Mouse (Mus musculus) kidney, embryonic 14.5 days (tissue): ENCODE measurements around the gene Mcat. TPM values are rescaled to one million over a fixed set of nuclear protein-coding genes. Genes with fewer than 3 reads are reported as not detected.
A peak's percentile ranks its signal among the peaks of the same experiment; 100 is the strongest.

Experiments used
- ATAC-seq: fragments of 200-750 bp; cut with Nextera tagmentation; 2 replicates; pipeline ENCODE4 v1.8.0; 2017; ENCODE audit warnings: moderate number of reproducible peaks, mild to moderate bottlenecking, moderate TSS enrichment, moderate library complexity; ENCODE audit not compliant: low FRiP score, low TSS enrichment
- H3K27ac ChIP-seq: fragments of 300-500 bp; sonication (generic); 2 replicates; pipeline ENCODE4 v1.5.1; 2014; ENCODE audit warnings: low read depth, mild to moderate bottlenecking, low read length, moderate library complexity, mixed read lengths
- H3K27me3 ChIP-seq: fragments of 300-500 bp; sonication (generic); 2 replicates; pipeline ENCODE4 v1.6.1; 2014; ENCODE audit warnings: mild to moderate bottlenecking, low read length; ENCODE audit not compliant: control insufficient read depth, insufficient read depth
- H3K36me3 ChIP-seq: fragments of 300-500 bp; sonication (generic); 2 replicates; pipeline ENCODE4 v1.6.1; 2014; ENCODE audit warnings: low read length, mixed read lengths; ENCODE audit not compliant: control insufficient read depth, insufficient read depth
- H3K4me1 ChIP-seq: fragments of 300-500 bp; sonication (generic); 2 replicates; pipeline ENCODE4 v1.6.1; 2014; ENCODE audit warnings: low read length, mixed read lengths; ENCODE audit not compliant: control insufficient read depth, insufficient read depth
- H3K4me2 ChIP-seq: fragments of 300-500 bp; sonication (generic); replicated peaks from 2 replicates; pipeline ENCODE4 v1.6.1; 2014; ENCODE audit warnings: low read depth, mild to moderate bottlenecking, low read length
- H3K4me3 ChIP-seq: fragments of 300-500 bp; sonication (generic); 2 replicates; pipeline ENCODE4 v1.5.1; 2014; ENCODE audit warnings: mild to moderate bottlenecking, low read length
- H3K9ac ChIP-seq: fragments of 300-500 bp; sonication (generic); 2 replicates; pipeline ENCODE4 v1.6.1; 2014; ENCODE audit warnings: low read depth, mild to moderate bottlenecking, low read length, moderate library complexity
- H3K9me3 ChIP-seq: fragments of 300-500 bp; sonication (generic); 2 replicates; pipeline ENCODE4 v1.6.1; 2016; ENCODE audit warnings: low read length; ENCODE audit not compliant: control insufficient read depth
- WGBS: fragments of 180-500 bp; shearing (Covaris S2); extraction: QIAGEN DNeasy Blood & Tissue Kit; methylation state at CpG from one replicate; pipeline ENCODE4 v1.1.7; 2014; 5-methylcytosine and 5-hydroxymethylcytosine counted together
- polyA plus RNA-seq: library from polyadenylated mRNA; unstranded; fragments of >200 nt; fragmentation: Nextera tagmentation; extraction: Ambion mirVana; gene quantifications from 2 replicates; pipeline ENCODE4 v1.2.1, GENCODE M21; 2014

Gene Mcat
- polyA plus RNA-seq, 1 experiment from 2014 or later = 43.7 TPM

DNA sequence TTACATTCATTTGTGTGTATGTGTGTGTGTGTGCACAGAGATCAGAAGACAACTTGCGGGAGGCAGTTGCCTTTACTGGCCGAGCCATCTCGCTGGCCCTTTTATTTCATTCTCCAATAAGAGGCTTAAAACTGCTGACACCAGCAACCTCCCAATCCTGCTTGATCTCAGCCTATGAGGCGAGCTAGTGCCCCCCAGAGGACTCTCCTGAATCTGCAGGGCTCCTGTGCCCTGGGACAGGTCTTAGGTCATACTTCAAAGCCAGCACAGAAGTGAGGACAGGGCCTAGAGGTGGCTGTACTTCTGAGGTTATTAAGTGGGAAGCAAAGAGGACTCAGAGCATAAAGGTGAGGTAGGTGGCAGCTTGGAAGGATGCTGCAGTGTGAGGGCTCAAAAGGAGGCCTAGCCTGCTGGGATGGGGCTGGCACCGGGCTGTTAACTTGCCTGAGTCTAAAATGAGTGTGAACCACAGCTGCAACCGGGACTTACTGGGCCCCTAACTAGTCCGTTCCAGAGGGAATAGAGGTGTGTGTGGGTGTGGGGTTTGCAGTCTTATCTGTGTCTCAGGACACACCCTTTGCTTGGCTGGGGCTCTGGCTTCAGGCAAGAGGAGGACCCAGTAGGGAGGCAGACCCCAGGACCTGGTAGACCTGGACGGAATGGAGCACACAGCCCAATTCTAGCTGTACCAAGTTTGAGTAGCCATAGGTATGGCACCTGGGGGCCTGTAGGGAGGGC is 20.0 kb upstream of the Mcat start:
- no peak for ATAC-seq
- WGBS = 79% methylated on average over 8 of the region's 8 CpGs
- peaks cover 9% of the 10 kb centered on the region; the same call in 1 of the 2 replicates for H3K9me3 ChIP-seq
- H3K4me2 ChIP-seq = no peak overlapping the region
- no peaks in the 10 kb centered on the region for H3K4me1 ChIP-seq
- no peak overlapping the region for H3K27ac ChIP-seq
- H3K9ac ChIP-seq = no peak overlapping the region
- no peak overlapping the region for H3K4me3 ChIP-seq
- peaks cover 88% of the 10 kb centered on the region for H3K36me3 ChIP-seq
- H3K27me3 ChIP-seq = no peaks in the 10 kb centered on the region

DNA sequence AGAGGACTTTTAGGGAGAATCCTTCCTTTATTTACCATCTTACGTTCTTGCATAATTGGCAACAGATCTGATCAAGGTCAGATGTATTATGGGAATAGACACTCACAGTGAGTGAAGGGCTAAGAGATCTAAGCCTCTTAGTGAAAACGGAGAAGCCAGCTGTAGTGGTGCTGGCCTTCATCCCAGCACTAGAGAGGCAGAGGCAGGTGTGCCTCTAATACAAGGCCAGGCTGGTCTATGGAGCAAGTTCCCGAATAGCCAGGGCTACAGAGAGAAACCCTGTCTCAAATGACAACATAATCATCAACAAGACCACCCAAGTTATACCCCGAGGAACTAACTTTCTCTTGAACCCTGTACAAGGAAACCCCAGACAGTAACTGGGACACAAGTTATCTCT is 19.3 kb upstream of the Mcat start:
- WGBS = 85% methylated on average over 4 of the region's 4 CpGs
- Histone ChIP-seq H3K9me3 (peaks cover 9% of the 10 kb centered on the region; the same call in 1 of the 2 replicates), H3K9ac (no peak overlapping the region), H3K36me3 (peaks cover 89% of the 10 kb centered on the region), H3K27ac (no peak overlapping the region), H3K27me3 (no peaks in the 10 kb centered on the region), H3K4me2 (no peak overlapping the region), H3K4me1 (no peaks in the 10 kb centered on the region), H3K4me3 (no peak overlapping the region)
- ATAC-seq = no peak

DNA sequence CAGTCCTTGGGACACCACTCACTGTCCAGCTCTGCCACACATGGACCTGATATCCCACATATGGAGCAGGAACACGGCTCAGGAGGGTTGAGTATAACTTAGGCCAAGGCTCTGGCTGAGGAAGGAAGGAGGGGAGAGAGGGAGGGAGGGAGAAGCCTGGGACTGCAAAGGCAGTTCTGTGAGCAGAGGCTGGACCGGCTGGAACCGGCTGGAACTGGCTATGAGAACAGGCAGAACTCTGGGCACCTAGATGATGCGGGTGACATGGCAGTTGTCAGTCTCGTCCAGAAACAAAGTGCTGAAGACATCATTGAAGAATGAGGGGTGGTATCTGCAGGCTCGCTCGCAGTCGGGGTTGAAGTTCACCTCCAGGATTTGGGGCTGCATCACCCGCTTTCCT is 13.1 kb upstream of the Mcat start:
- Histone ChIP-seq H3K4me2 (no peak overlapping the region), H3K9ac (no peak overlapping the region), H3K27me3 (no peaks in the 10 kb centered on the region), H3K4me3 (no peak overlapping the region), H3K27ac (no peak overlapping the region), H3K36me3 (peaks cover 66% of the 10 kb centered on the region), H3K4me1 (no peaks in the 10 kb centered on the region), H3K9me3 (no peaks in the 10 kb centered on the region)
- no peak for ATAC-seq
- WGBS = 89% methylated on average over 9 of the region's 9 CpGs

DNA sequence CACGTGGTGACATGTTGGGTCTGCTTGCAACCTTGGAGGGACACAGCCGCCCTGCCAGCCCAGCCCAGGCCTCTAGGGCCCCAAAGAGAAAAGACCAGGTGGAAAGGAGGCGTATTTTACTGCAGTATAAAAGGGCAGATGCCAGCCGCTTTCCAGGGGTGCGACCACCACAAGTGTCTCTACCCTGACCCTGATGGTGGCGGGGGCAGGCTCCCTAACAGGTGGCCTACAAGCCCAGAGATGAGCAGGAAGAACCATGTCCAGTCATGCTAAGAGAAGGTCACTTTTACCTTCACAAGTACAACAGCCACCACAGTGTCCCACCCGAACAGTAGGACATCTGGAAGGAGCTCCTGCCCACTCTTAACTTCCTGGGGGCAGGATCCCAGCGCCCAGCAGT is 12.0 kb upstream of the Mcat start:
- no peaks in the 10 kb centered on the region for H3K9me3 ChIP-seq
- no peak overlapping the region for H3K4me2 ChIP-seq
- H3K27me3 ChIP-seq = no peaks in the 10 kb centered on the region
- H3K36me3 ChIP-seq = peaks cover 55% of the 10 kb centered on the region
- H3K4me1 ChIP-seq = no peaks in the 10 kb centered on the region
- H3K9ac ChIP-seq = no peak overlapping the region
- WGBS = 94% methylated on average over 8 of the region's 8 CpGs
- ATAC-seq = no peak
- H3K4me3 ChIP-seq = no peak overlapping the region
- H3K27ac ChIP-seq = no peak overlapping the region

DNA sequence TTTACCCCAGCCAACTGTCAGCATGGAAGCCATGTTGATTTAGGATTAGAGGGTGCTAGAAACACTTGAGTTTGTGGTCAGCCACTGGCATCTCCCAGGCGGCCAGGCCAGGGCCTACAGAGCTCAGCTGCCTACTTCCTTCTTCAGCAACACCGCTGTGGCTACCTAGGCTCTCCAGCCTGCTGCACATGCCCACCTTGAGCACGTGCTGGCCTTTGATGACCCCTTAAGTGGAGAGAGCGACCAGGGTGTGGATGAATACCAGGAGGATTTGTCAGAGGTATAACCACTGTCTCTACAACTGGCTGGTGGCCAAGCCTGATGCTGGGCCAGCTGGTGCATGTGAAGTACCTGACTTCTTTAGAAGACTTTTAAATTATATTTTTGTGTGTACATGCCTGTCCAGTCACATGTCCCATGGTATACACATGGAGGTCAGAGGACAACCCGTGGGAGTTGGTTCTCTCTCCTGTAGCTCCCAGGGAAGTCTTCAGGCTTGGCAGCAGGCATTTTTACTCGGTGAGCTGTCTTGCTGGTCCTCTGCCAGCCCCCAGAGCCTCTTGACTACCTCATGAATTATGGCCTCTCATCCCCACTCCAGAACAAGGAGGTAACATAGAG is 11.3 kb upstream of the Mcat start:
- Histone ChIP-seq H3K9ac (no peak overlapping the region), H3K4me2 (no peak overlapping the region), H3K27me3 (no peaks in the 10 kb centered on the region), H3K4me1 (no peaks in the 10 kb centered on the region), H3K36me3 (peaks cover 48% of the 10 kb centered on the region), H3K4me3 (no peak overlapping the region), H3K9me3 (no peaks in the 10 kb centered on the region), H3K27ac (no peak overlapping the region)
- 80% methylated on average over 6 of the region's 6 CpGs for WGBS
- no peak for ATAC-seq

DNA sequence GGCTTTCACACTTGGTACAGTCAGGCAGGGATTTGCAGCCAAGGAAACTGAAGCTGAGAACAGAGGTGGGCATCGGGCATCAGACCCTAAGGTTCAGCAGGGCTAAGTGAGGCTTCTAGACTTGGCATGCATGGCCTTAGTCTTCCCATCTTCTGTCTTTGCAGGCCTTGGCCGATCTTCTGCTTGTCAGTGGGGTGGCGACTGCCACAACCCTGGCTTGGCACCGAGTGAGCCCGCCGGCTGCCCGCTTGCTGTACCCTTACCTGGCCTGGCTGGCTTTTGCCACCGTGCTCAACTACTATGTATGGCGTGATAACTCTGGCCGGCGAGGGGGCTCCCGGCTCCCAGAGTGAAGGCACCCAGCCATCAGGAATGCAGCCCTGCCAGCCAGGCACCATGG is 10.0 kb upstream of the Mcat start:
- Histone ChIP-seq H3K4me3 (no peak overlapping the region), H3K9me3 (no peaks in the 10 kb centered on the region), H3K4me2 (no peak overlapping the region), H3K9ac (no peak overlapping the region), H3K27ac (no peak overlapping the region), H3K36me3 (peaks cover 39% of the 10 kb centered on the region), H3K27me3 (no peaks in the 10 kb centered on the region), H3K4me1 (no peaks in the 10 kb centered on the region)
- no peak for ATAC-seq
- 95% methylated on average over 12 of the region's 12 CpGs for WGBS

DNA sequence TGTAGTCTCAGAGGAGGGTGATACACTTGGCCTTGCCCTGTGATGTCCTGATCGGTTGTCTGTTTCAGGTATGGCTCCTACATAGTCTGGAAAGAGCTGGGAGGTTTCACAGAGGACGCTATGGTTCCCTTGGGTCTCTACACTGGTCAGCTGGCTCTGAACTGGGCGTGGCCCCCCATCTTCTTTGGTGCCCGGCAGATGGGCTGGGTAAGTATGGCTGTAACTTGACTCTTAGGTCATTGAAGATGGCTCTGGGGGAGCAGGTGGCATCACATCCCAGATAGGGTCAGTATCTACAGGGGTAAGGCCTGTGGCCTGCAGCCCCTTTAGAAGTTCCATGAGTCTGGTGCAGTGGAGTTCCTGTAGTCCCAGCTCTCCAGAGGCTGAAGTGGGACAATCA is 8.5 kb upstream of the Mcat start:
- Histone ChIP-seq H3K36me3 (peaks cover 24% of the 10 kb centered on the region), H3K9me3 (no peaks in the 10 kb centered on the region)
- peak; percentile 21; the same call in 1 of the 2 replicates for ATAC-seq

DNA sequence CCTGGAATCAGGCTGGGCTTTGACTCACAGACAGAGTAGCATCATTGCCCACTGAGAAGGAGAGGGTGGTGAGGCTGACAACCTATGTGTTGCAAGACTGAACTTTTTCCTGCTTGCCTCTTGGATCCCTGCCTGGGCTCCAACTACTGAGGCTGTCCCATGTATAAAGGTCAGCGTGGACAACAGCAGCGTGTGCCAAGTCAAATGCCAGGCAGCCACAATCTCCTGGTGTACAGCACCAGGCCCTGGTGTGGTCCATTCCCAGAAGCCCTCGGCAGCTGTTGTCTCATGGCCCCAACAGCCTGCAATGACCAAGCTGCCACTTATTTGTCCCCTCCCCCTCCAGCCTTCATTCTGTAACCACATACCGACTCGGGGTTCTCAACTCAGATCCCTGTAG is 8.0 kb upstream of the Mcat start:
- Histone ChIP-seq H3K36me3 (peaks cover 19% of the 10 kb centered on the region), H3K9me3 (no peaks in the 10 kb centered on the region), H3K27ac (no peak overlapping the region), H3K4me3 (no peak overlapping the region), H3K27me3 (no peaks in the 10 kb centered on the region), H3K4me1 (no peaks in the 10 kb centered on the region), H3K4me2 (no peak overlapping the region), H3K9ac (no peak overlapping the region)
- no peak for ATAC-seq
- 85% methylated on average over 5 of the region's 5 CpGs for WGBS

More for the DNA sequence above, 8.5 kb upstream of the Mcat start:
- H3K4me1 ChIP-seq = no peaks in the 10 kb centered on the region
- no peak overlapping the region for H3K4me2 ChIP-seq
- H3K27ac ChIP-seq = no peak overlapping the region
- H3K4me3 ChIP-seq = no peak overlapping the region
- WGBS = 71% methylated on average over 4 of the region's 4 CpGs
- no peak overlapping the region for H3K9ac ChIP-seq
- no peaks in the 10 kb centered on the region for H3K27me3 ChIP-seq

DNA sequence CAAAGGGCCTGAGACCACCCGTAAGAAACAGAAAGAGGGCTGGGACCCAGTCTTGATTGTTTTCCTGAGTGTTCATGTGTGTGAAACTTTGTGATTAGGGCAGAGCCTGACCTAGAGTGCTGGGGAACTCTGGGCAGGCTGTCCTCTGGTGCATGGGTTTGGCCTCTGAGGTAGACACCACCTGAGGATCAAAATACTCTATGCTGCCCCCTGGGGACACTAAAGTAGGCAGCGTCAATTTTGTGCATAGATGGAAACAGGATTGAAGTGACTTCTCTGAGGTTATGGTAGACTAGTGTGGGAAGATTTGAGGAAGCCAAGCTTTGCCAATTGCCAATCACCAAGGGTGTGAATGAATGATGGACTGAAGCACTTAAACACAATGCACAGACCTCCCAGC is 7.1 kb upstream of the Mcat start:
- Histone ChIP-seq H3K4me3 (no peak overlapping the region), H3K4me2 (no peak overlapping the region), H3K27me3 (no peaks in the 10 kb centered on the region), H3K9me3 (no peaks in the 10 kb centered on the region), H3K27ac (no peak overlapping the region), H3K4me1 (no peaks in the 10 kb centered on the region), H3K36me3 (peaks cover 9% of the 10 kb centered on the region), H3K9ac (no peak overlapping the region)
- WGBS = 55% methylated on average over 2 of the region's 2 CpGs
- no peak for ATAC-seq
